Mouse (Mus musculus): ENCODE data around the gene Smim14. TPM values are rescaled to one million over a fixed set of nuclear protein-coding genes. Genes with fewer than 3 reads are reported as not detected.
A peak's percentile ranks its signal among the peaks of the same experiment; 100 is the strongest.

Gene Smim14
- total RNA-seq, 2 experiments from 2014 or later: 17.6 to 54.2 TPM

GRCm38 (mm10) chr5:65476739-65477138 is 60.2 kb downstream of the Smim14 start:
- ATAC-seq (replicated peaks; ENCODE audit: low FRiP score, poor library complexity, severe bottlenecking): 0 out of 2 replicates have a peak, but pooled peaks have one; percentile 33

GRCm38 (mm10) chr5:65475806-65476205 is 61.2 kb downstream of the Smim14 start:
- ATAC-seq (replicated peaks; ENCODE audit: low FRiP score, poor library complexity, severe bottlenecking): no peak

GRCm38 (mm10) chr5:65469766-65470165 is 67.2 kb downstream of the Smim14 start:
- no peak for ATAC-seq (replicated peaks; ENCODE audit: low FRiP score, poor library complexity, severe bottlenecking)

GRCm38 (mm10) chr5:65466911-65467310 is 70.1 kb downstream of the Smim14 start:
- ATAC-seq (replicated peaks; ENCODE audit: low FRiP score, poor library complexity, severe bottlenecking): no peak

GRCm38 (mm10) chr5:65460361-65460760 is 76.6 kb downstream of the Smim14 start:
- ATAC-seq (replicated peaks; ENCODE audit: low FRiP score, poor library complexity, severe bottlenecking): no peak

GRCm38 (mm10) chr5:65459454-65459853 is 77.5 kb downstream of the Smim14 start:
- no peak for ATAC-seq (replicated peaks; ENCODE audit: low FRiP score, poor library complexity, severe bottlenecking)

GRCm38 (mm10) chr5:65457846-65458245 is 79.1 kb downstream of the Smim14 start:
- ATAC-seq (replicated peaks; ENCODE audit: low FRiP score, poor library complexity, severe bottlenecking): no peak

GRCm38 (mm10) chr5:65457086-65457827 is 79.7 kb downstream of the Smim14 start:
- ATAC-seq (replicated peaks; ENCODE audit: low FRiP score, poor library complexity, severe bottlenecking): no peak

GRCm38 (mm10) chr5:65454771-65455170 is 82.2 kb downstream of the Smim14 start:
- no peak for ATAC-seq (replicated peaks; ENCODE audit: low FRiP score, poor library complexity, severe bottlenecking)

- no peak for ATAC-seq (replicated peaks; ENCODE audit: low FRiP score, poor library complexity, severe bottlenecking)
Measured at GRCm38 (mm10) chr5:65448941-65449340, 88.0 kb downstream of the Smim14 start.

GRCm38 (mm10) chr5:65447826-65448225 is 89.2 kb downstream of the Smim14 start:
- no peak for ATAC-seq (replicated peaks; ENCODE audit: low FRiP score, poor library complexity, severe bottlenecking)

- ATAC-seq (replicated peaks; ENCODE audit: low FRiP score, poor library complexity, severe bottlenecking): no peak
Measured at GRCm38 (mm10) chr5:65446756-65447155, 90.2 kb downstream of the Smim14 start.

GRCm38 (mm10) chr5:65444981-65445380 is 92.0 kb downstream of the Smim14 start:
- ATAC-seq (replicated peaks; ENCODE audit: low FRiP score, poor library complexity, severe bottlenecking): no peak

GRCm38 (mm10) chr5:65438041-65438440 is 98.9 kb downstream of the Smim14 start:
- no peak for ATAC-seq (replicated peaks; ENCODE audit: low FRiP score, poor library complexity, severe bottlenecking)

- peak; percentile 98 for ATAC-seq (replicated peaks; ENCODE audit: low FRiP score, poor library complexity, severe bottlenecking)
Measured at GRCm38 (mm10) chr5:65435806-65436561, 101.0 kb downstream of the Smim14 start, which contains the start of gene Ugdh. Gene Ugdh (minus strand): TSS chr5:65435949.

- ATAC-seq (replicated peaks; ENCODE audit: low FRiP score, poor library complexity, severe bottlenecking): no peak; the same call in 1 of the 2 replicates
Measured at GRCm38 (mm10) chr5:65435363-65435805, 101.6 kb downstream of the Smim14 start.

- ATAC-seq (replicated peaks; ENCODE audit: low FRiP score, poor library complexity, severe bottlenecking): no peak
Measured at GRCm38 (mm10) chr5:65434471-65435362, 102.3 kb downstream of the Smim14 start.

GRCm38 (mm10) chr5:65429441-65429840 is 107.5 kb downstream of the Smim14 start:
- ATAC-seq (replicated peaks; ENCODE audit: low FRiP score, poor library complexity, severe bottlenecking): no peak

GRCm38 (mm10) chr5:65428321-65428720 is 108.7 kb downstream of the Smim14 start:
- ATAC-seq (replicated peaks; ENCODE audit: low FRiP score, poor library complexity, severe bottlenecking): no peak

- ATAC-seq (replicated peaks; ENCODE audit: low FRiP score, poor library complexity, severe bottlenecking): no peak
Measured at GRCm38 (mm10) chr5:65425251-65425650, 111.7 kb downstream of the Smim14 start.
